Mouse (Mus musculus): ENCODE results near the gene Fam69b.

Fam69b gene

DNA sequence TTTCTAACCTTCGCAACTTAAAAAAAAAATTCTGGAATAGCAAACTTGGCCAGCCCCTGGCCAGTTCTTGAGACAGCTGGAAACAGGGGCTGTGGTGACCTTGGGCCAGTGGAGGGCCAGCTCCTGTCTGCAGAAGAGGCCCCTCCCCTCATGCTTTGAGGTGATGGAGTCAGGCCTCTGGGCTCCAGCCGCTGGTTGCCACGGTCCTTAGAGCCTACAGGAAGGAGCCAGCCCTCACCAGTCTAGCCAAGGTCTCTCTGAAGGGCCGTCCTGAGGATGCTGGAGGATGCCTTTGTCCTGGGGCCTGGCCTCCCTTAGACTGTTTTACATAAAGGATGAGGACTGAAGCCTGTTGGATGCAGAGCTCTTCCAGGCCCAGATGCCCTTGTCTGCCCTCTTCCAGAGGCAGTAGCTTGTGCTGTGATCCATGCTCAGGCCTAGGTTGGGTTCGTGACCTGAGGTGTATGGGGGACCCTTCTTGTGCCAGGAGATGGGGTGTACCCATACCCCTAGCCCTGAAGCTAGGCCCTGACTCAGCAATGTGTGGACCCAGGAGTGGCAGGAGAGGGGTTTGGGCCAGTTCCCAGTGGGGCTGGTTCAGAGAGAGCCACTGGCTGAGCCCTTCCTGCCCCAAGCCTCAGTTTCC, 658 bp downstream of the Fam69b start:
- peak in 1 of 2 experiments; percentile 55 for DNase-seq

DNA sequence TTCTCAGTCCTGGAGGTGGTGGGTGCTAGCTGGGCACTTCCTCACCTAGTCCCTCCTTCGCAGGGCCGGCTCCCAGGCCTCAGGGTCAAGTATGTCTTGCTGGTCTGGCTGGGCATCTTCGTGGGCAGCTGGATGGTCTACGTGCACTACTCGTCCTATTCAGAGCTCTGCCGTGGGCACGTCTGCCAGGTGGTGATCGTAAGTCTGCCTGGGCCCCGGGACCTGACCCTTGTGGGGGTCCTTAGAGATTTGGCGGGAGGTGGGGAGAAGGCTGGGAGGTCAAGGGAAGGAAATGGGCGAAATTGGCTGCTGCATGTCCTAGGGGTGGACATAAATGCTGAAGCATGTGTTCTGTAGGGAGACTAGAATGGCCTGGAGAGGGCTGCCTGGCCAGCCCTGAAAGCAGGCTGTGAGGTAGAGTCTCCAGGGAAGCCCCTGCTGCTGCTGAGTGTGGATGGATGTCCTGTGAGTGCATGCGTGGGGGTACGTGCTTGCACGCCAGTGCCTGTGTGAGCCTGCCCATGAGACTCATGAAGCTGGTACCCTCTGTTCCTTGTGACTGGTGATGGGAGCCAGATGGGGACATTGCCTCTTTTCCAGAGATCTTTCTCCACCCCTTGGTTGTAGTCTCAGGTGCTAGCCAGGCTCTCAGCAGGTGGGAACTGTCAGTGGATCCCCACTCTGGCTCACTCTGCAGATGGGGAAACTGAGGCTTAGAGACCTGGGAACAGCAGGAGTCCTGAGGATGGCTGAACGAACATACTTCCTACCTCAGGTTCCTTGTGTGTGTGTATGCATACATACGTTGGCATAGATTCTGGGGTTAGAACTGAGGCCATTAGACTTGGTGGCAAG, 4.5 kb downstream of the Fam69b start:
- DNase-seq, result peak in 1 of 2 experiments; percentile 8

DNA sequence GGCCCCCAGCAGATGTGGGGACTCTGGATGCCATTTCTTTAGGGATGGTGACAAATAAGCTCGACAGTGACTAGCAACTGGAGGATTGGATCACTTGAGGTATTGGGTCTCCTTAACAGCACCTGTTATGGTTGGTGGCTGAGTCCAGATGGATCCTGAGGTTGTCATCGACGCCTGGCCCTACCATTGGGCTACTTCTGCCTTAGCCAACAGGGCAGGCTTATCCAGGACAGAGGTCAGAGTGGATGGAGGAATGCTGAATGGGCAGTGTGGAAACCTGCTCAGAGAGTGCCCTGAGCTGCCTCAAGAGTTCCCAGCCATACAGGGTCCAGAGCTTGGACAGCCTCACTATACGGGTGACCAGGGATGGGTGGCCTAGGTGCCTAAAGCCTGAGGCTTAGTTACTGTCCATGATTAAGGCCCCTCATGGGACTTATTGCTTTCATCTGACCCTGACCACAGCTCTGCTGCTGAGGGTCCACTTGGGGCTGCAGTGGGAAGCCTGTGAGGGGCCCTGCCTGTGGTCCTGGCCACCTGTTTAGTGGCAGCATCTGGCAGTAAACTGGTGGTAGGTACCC, 5.8 kb downstream of the Fam69b start:
- peak in 1 of 2 experiments; percentile 13 for DNase-seq

DNA sequence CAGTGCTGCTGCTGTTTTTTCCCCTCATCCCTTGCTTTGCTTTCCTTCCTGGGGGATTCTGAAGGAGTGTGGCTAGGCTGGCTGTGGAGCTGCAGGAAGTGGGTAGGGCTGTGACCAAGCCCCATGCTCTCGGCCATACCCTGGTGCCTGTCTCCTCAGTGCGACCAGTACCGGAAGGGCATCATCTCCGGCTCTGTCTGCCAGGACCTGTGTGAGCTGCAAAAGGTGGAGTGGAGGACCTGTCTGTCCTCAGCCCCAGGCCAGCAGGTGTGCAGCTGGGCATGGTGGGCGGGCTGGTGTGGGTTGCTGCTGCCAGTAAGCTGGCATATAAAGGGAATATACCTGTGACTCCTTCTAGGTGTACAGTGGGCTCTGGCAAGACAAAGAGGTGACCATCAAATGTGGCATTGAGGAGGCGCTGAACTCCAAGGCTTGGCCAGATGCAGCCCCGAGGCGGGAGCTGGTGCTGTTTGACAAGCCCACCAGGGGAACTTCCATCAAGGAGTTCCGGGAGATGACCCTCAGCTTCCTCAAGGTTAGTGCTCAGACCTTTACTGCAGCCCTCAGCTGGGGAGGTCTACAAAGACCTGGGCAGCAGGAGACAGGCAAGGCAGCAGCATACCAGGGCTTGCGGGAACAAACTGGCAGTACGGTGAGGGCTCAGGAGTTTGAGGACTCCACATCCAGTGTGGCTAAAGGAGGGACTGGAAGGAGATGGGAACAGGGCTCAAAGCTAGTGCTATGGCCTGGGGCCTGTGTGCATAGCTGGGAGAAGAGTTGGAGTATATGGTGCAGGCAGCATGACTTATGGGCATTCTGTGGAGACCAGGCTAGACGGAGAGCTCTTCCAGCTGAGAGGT, 6.6 kb downstream of the Fam69b start:
- DNase-seq, result peak in 1 of 2 experiments; percentile 12

DNA sequence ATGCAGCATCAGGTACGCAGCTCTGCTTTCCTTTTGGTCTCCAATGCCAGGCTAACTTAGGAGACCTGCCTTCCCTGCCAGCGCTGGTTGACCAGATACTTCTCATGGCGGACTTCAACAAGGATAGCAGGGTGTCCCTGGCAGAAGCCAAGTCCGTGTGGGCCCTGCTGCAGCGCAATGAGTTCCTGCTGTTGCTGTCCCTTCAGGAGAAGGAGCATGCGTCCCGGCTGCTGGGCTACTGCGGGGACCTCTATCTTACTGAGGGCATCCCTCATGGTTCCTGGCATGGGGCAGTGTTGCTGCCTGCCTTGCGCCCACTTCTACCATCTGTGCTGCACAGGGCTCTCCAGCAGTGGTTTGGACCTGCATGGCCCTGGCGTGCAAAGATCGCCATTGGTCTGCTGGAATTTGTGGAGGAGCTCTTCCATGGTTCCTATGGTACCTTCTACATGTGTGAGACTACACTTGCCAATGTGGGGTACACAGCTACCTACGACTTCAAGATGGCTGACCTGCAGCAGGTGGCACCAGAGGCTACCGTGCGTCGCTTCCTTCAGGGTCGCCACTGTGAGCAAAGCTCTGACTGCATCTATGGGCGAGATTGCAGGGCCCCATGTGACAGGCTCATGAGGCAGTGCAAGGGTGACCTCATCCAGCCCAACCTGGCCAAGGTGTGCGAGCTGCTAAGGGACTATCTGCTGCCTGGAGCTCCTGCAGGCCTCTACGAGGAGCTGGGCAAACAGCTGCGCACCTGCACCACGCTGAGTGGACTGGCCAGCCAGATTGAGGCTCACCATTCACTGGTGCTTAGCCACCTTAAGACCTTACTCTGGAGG, 7.5 kb downstream of the Fam69b start:
- peak; percentile 18 to 26 for DNase-seq

DNA sequence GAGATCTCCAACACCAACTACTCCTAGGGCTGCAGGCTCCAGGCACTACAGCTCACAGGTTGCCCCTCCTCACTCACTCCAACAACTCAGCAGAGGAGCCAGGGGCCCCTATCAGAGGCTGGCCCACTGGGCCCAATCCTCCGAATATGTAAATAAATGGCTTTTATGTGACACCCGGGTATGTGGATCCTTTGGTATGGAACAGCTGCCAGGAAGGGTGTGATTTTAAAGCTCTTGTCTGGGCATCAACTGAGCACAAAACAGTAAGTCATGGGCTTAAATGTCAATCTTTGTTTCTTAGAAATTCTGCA, 8.0 kb downstream of the Fam69b start:
- no peak for DNase-seq

DNA sequence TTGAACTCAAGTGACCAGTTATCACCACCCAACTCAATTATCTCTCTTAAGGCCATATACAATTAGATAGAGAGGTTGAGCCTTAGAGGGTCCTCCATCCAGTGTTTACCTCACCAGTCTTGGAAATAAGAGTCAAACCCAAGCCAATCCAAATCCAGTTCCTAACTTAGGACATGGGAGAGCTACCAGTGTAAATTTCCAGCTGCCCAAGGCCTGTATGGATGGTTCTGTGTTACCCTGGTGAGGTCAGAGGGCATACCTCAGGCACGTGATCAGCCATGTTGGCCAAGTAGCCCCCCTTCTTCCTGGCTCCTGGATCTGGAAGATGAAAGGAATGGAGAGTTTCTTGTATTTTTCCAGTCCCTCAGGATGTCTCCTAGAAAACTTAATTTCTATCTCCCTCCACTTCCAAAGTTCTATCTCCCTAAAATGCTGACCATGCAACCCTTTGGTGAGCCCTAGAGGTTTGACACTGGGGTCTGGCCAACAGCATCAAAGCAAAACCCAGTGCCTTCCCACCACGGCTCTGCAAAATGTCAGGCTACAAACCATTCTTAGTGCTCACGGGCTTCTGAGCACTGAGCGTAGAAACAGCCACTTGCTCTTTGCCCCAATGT, 9.2 kb downstream of the Fam69b start:
- DNase-seq, result no peak

DNA sequence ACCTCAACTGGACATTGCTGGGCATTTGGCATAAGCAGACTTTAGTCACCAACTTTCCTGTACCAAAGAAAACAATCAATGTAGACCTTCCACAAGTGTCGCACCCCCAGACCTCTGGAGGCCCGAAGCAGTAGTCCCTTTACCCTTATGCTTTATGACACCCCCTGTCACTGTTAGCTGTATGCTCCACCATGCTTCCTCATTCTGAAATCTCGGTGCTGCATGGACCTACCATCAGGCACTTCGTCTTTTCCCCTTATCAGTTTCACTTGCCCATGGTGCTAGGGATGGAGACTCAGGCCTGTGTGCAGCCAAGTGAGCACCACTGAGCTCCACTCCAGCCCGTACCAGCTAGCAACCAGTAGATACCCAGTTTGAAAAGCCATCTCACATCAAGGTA, 9.8 kb downstream of the Fam69b start:
- DNase-seq, result no peak

DNA sequence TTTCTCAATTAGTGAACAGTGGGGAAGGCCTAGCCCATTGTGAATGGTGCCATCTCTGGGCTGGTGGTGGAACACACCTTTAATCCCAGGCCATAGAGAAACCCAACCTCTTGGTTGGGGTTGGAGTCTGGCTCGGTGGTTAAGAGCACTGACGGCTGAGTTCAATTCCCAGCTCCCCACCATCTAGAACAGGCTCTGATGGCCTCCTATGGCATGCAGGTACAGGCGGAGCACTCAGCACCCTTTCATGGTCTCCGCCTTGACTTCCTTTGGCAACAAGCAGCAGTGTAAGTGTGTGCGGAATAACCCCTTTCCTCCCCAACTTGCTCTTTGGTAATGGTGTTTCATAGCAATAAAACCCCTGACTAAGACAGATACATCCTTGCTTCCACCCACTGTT, 10.3 kb downstream of the Fam69b start:
- no peak for DNase-seq

DNA sequence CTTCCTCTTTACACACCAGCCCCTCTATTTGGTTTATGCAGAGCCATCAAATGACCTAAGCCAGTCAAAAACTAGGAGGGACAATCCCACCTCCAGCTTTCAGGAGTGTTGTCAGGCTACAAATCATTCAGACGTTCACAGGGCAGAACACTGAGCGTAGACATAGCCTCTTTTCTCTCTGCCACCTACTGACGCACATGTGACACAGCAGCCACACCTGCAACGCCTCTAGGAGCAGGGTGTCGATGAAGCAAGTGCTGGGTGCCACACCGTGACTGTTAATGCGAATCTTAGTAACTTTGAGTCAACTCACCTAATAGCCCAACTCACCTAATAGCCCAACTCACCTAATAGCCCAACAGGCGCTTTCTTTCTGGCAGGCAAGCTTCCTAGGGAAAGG, 10.8 kb downstream of the Fam69b start:
- DNase-seq, result peak in 1 of 2 experiments; percentile 34

DNA sequence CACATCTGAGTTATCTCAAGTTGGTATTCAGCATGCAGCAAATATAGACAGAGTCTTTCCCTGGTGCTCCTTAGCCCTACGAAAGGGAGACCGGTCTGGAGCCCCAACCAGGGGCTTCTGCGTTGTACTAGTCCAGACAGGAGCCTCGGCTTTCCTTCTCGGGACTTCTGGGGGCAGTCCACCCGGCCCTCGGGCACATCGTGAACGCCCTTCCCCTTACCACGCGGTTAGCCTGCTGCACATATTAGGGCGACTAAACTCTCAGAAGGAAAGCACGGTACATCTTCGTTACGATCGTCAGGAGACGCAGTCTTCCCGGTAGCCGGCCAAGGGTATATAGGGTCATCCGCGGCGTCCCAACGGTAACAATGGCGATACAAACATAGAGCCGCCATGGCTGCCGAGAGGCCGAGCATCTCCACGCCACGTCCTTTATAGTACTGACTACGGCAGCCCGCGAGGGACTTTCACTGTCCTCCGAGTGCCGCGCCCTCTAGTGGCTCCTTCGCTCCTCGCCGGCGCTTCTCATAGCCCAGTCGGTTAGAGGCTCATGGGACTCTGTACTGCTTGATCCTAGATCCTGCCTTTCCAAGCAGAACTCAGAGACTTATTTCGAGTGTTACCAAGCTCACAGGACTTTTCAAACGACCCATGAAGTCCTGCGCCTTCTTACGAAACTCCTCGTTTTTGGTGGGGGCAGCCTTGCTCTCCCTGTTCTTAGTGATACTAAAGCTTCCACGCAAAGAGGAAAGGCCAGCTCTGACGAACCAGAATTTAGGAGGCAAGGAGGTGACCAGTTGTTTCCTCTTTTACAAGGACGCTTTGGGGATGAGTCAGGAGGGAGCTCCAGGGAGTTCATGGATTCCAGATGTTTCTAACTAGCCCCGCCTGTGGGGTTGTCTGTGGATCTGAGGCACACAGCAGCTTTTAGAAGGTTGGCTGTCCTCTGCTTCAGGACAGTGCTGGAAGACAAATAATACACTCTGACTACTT, 11.9 kb downstream of the Fam69b start:
- DNase-seq, result peak; percentile 99

DNA sequence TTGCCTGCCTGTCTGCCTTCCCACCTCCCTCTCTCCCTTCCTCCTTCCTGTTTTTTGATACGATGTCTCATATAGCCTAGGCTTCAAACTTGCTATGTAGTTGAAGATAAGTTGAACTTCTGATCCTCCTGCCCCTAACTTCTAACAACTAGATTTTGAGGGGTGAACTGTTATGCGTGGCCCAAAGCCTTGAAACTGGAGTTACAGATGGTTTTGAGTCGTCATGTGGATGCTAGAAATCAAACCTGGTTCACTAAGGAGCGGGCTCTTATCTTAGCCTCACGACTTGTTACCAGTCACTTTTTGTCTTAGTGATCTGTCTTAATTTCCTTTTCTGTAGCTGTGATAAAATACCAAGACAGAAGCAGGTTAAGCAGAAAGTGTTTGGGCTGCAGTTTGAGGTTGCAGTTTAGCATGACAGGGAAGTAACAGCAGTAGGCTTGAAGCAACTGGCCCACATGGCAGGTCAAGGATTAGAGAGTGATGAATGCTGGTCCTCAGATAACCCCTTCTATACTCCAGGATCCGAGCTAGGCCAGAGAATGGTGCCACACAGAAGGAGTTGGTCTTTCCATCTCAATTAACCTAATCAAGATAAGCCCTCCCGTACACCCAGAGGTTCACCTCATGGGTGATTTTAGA, 12.9 kb downstream of the Fam69b start:
- DNase-seq, result no peak

DNA sequence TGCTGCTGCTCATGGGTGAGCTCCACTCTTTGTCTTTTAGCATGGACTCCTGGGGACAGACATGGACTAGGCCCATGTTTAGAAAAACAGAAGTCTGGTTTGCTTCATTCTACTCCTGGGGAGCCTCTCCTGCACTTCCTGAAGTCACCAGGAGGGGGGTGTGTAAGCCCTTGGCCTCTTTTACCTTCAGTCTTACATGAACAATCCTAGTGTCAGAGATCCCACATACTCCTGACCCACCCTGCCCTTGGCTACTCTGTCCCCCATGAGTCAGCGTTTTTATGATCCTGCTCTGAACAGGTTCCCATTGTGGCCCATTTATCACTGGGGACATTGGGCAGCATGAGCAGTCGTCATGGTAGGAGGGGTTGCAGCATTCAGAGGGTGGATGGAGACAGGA, 15.7 kb downstream of the Fam69b start:
- DNase-seq, result peak in 1 of 2 experiments; percentile 48

DNA sequence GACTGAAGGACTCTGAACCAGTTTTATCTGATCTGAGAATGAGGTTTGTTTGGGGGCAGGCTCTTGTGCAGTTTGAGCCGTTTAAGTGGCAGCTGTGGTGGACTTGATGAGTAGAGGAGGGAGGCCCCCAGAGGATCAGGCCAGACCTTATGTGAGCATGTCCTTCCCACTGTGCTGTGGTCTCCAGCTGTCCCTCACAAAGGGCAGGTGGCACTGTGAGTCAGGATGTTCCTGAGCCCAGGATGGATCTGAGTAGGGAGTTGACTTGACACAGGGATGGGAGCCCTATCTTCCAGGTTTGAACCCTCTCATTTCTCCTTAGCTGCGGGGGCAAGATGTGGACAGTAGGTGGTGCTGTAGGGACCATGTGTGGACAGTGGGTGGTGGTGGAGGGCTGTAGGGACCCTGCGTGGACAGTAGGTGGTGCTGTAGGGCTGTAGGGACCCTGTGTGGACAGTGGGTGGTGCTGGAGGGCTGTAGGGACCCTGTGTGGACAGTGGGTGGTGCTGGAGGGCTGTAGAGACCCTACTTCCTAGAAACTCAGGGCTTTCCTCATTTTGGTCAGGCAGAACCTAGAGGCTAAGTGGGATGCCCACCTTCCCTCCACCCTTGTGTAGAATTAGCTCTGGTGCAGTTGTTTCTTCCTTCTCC, 18.5 kb downstream of the Fam69b start:
- DNase-seq, result peak; percentile 67 to 78

DNA sequence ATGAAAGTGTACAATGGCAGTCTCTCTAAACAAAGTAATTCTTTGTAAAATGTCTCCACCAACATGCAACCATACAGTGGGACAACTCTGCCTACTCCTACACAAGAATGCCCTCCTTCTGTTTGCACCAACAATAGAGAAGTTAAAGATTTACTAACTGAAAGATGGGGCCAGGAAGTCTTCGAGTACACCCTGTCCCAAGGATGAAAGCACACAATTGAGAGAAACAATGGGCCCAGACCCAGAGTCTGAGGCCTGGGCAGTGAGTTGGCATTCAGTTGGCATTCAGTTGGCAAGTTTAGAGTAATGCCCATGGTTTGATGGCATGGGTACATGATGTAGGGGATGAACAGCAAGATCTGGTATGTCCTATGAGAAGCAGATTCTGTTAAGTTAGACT, 26.4 kb downstream of the Fam69b start:
- no peak for DNase-seq

DNA sequence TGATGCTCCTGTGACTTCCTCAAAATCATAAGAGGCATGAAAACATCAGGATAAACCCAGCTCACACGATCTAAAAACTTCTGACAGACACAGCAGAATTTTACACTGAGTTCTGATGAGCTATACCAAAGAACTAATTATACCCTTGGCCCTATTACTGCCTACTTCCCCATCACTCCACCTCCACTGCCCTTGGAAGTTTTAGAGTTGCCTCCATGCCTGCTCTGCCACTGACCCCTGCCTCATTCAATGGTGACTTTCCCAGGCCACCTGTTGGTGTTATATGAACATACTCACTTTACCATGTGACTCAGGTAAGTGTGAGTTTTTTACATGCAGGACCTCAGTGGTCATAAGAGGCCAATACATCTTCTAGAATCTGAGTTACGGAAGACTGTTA, 29.2 kb downstream of the Fam69b start:
- DNase-seq, result no peak

DNA sequence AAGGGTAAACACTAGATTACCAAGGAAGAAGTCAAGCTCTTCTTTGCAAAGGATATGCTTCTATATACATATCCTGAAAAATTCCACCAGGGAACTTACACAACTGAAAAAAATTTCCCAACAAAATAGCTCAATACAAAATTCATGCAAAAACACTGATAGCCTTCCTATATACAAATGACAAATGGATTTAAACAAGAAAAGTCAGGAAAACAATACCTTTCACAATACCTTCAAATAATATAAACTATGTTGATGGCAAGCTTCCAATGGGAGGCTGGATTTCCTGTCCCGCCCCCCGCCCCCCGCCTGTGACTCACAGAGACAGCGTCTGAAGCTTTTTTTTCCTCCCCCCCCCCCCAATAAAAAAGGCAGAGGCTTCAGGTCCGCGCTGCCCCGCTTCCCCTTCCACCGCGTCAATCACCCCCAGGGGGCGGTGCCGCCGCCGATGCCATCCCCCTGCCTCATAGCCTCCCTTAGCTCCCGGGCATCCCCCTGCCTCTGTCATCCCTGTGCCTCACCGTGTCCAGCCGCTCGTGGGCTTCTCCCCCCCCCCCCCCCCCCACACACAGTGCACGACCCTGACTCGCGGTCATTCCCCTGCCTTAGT, 33.0 kb downstream of the Fam69b start:
- DNase-seq, result no peak

DNA sequence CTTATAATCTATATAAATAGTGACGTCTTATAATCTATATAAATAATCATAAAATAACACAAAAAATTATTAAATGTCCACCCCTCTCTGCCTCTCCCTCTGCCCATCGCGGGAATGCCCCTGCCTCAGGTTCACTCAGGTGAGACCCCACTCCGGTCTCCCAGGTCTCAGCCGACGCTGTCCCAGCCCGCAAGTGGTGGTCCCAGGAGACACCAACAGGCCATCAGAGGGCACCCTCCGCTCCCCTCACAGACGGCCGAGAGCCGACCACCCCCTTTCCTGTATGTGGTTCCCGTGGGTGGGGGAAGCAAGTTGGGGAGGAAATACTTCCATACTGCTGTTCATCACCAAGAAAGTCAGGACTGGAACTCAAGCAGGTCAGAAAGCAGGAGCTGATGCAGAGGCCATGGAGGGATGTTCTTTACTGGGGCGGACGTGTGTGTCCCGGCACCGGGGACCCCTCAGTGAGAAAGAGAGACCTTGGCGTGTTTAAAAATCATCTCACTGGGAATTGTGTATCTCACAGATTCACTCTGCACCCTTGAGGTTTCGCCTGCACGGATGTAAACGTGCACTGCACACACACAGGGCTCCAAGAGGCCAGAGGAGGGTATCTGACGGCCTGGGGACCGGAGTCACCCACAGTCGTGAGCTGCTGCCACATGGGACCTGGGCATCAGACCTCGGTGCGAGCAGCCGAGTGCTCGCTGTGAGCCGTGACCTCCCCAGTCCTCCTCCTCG, 33.7 kb downstream of the Fam69b start:
- DNase-seq, result no peak
